Mouse (Mus musculus) kidney, postnatal 25 days (tissue): ENCODE results near the gene Tox3.
A peak's percentile ranks its signal among the peaks of the same experiment; 100 is the strongest.

Experiments used
- DNase-seq, 2 experiments: peaks; one replicate each; pipeline ENCODE4 v3.0.0; 2021; ENCODE audit warnings: mixed read lengths in 2 of 2

Tox3 gene

GRCm38 (mm10) chr8:90323824-90324223, 24.3 kb downstream of the Tox3 start:
- no peak for DNase-seq

- no peak for DNase-seq
Measured at GRCm38 (mm10) chr8:90322701-90323439, 25.3 kb downstream of the Tox3 start.

- no peak for DNase-seq
Measured at GRCm38 (mm10) chr8:90321255-90321654, 26.9 kb downstream of the Tox3 start.

- no peak for DNase-seq
Measured at GRCm38 (mm10) chr8:90314312-90314711, 33.8 kb downstream of the Tox3 start.

- no peak for DNase-seq
Measured at GRCm38 (mm10) chr8:90302951-90303350, 45.2 kb downstream of the Tox3 start.

- peak in 1 of 2 experiments; percentile 2 for DNase-seq
Measured at GRCm38 (mm10) chr8:90302252-90302651, 45.9 kb downstream of the Tox3 start.

- no peak for DNase-seq
Measured at GRCm38 (mm10) chr8:90301543-90301942, 46.6 kb downstream of the Tox3 start.

- no peak for DNase-seq
Measured at GRCm38 (mm10) chr8:90300973-90301372, 47.2 kb downstream of the Tox3 start.

GRCm38 (mm10) chr8:90294061-90294460, 54.1 kb downstream of the Tox3 start:
- no peak for DNase-seq

- DNase-seq: no peak
Measured at GRCm38 (mm10) chr8:90290811-90291210, 57.3 kb downstream of the Tox3 start.

- no peak for DNase-seq
Measured at GRCm38 (mm10) chr8:90276722-90277121, 71.4 kb downstream of the Tox3 start.

GRCm38 (mm10) chr8:90273182-90273581, 75.0 kb downstream of the Tox3 start:
- no peak for DNase-seq

- DNase-seq: no peak
Measured at GRCm38 (mm10) chr8:90271920-90272319, 76.2 kb downstream of the Tox3 start.

- no peak for DNase-seq
Measured at GRCm38 (mm10) chr8:90267698-90268256, 80.4 kb downstream of the Tox3 start.

GRCm38 (mm10) chr8:90266986-90267385, 81.2 kb downstream of the Tox3 start:
- no peak for DNase-seq

GRCm38 (mm10) chr8:90266239-90266638, 81.9 kb downstream of the Tox3 start:
- no peak for DNase-seq

GRCm38 (mm10) chr8:90254158-90254867, 93.8 kb downstream of the Tox3 start:
- peak in 1 of 2 experiments; percentile 5 for DNase-seq

GRCm38 (mm10) chr8:90246357-90246756, 101.8 kb downstream of the Tox3 start:
- no peak for DNase-seq

- DNase-seq: no peak
Measured at GRCm38 (mm10) chr8:90245828-90246227, 102.3 kb downstream of the Tox3 start.

- no peak for DNase-seq
Measured at GRCm38 (mm10) chr8:90245187-90245586, 103.0 kb downstream of the Tox3 start.

- DNase-seq: peak; percentile 10 to 39
Measured at GRCm38 (mm10) chr8:90244458-90245145, 103.5 kb downstream of the Tox3 start.

- DNase-seq: no peak
Measured at GRCm38 (mm10) chr8:90243957-90244356, 104.2 kb downstream of the Tox3 start.

- DNase-seq: no peak
Measured at GRCm38 (mm10) chr8:90242351-90242750, 105.8 kb downstream of the Tox3 start.
